Mouse (Mus musculus) liver, postnatal 0 days (tissue): Measurements from ENCODE around the gene Txnip.

Experiments
- CTCF ChIP-seq: sonication (generic); IDR thresholded peaks from 2 replicates; pipeline ENCODE4 v1.5.1; 2016; ENCODE audit warnings: antibody characterized with exemption, low read depth
- EP300 ChIP-seq: IDR thresholded peaks from 2 replicates; pipeline ENCODE4 v1.6.1; 2016; ENCODE audit warnings: antibody characterized with exemption, low read depth, mild to moderate bottlenecking

GRCm38 (mm10) chr3:96602704-96603084, 44.9 kb downstream of the Txnip start:
- TF ChIP-seq CTCF (no peak), EP300 (no peak)
